Mouse (Mus musculus) neural tube, embryonic 11.5 days (tissue): ENCODE results near the gene Stxbp6. TPM values are rescaled to one million over a fixed set of nuclear protein-coding genes. Genes with fewer than 3 reads are reported as not detected.

Source experiments
- ATAC-seq: fragments of 200-750 bp; cut with Nextera tagmentation; 2 replicates; pipeline ENCODE4 v1.8.0; 2017; ENCODE audit warnings: moderate number of reproducible peaks, mild to moderate bottlenecking, moderate TSS enrichment, moderate library complexity; ENCODE audit not compliant: insufficient read depth, low FRiP score, low TSS enrichment
- DNase-seq: peaks from one replicate; pipeline ENCODE4 v3.0.0-alpha.2; 2015; ENCODE audit warnings: low spot score
- H3K27ac ChIP-seq: fragments of 300-500 bp; sonication (generic); 2 replicates; pipeline ENCODE4 v1.5.1; 2014; ENCODE audit warnings: low read depth, mild to moderate bottlenecking, low read length
- H3K27me3 ChIP-seq: fragments of 300-500 bp; sonication (generic); 2 replicates; pipeline ENCODE4 v1.6.1; 2014; ENCODE audit warnings: mild to moderate bottlenecking, low read length, mixed read lengths; ENCODE audit not compliant: control insufficient read depth, insufficient read depth
- H3K36me3 ChIP-seq: fragments of 300-500 bp; sonication (generic); 2 replicates; pipeline ENCODE4 v1.6.1; 2014; ENCODE audit warnings: mild to moderate bottlenecking, low read length, moderate library complexity, mixed read lengths; ENCODE audit not compliant: control insufficient read depth, insufficient read depth
- H3K4me1 ChIP-seq: fragments of 300-500 bp; sonication (generic); 2 replicates; pipeline ENCODE4 v1.6.1; 2014; ENCODE audit warnings: low read length, mixed read lengths; ENCODE audit not compliant: control insufficient read depth, insufficient read depth
- H3K4me2 ChIP-seq: fragments of 300-500 bp; sonication (generic); 2 replicates; pipeline ENCODE4 v1.6.1; 2014; ENCODE audit warnings: low read depth, mild to moderate bottlenecking, moderate library complexity
- H3K4me3 ChIP-seq: fragments of 300-500 bp; sonication (generic); 2 replicates; pipeline ENCODE4 v1.5.1; 2014; ENCODE audit warnings: low read depth, low read length
- H3K9ac ChIP-seq: fragments of 300-500 bp; sonication (generic); 2 replicates; pipeline ENCODE4 v1.6.1; 2014; ENCODE audit warnings: mild to moderate bottlenecking, low read length
- H3K9me3 ChIP-seq: fragments of 300-500 bp; sonication (generic); 2 replicates; pipeline ENCODE4 v1.6.1; 2016; ENCODE audit warnings: low read length; ENCODE audit not compliant: control insufficient read depth
- WGBS: fragments of 180-500 bp; shearing (Covaris S2); extraction: QIAGEN DNeasy Blood & Tissue Kit; methylation state at CpG from one replicate; pipeline ENCODE4 v1.1.7; 2014; 5-methylcytosine and 5-hydroxymethylcytosine counted together
- polyA plus RNA-seq: library from polyadenylated mRNA; unstranded; fragments of >200 nt; fragmentation: Nextera tagmentation; extraction: Ambion mirVana; gene quantifications from 2 replicates; pipeline ENCODE4 v1.2.1, GENCODE M21; 2014

Stxbp6 gene
- polyA plus RNA-seq, 1 experiment from 2014 or later, result 11.9 TPM

- no peaks in the 10 kb centered on the region for H3K4me1 ChIP-seq
- H3K27me3 ChIP-seq, result no peaks in the 10 kb centered on the region
- no peak overlapping the region for H3K4me3 ChIP-seq
- WGBS, result 55% methylated on average over 2 of the region's 2 CpGs
- no peak overlapping the region for H3K9ac ChIP-seq
- H3K36me3 ChIP-seq, result no peaks in the 10 kb centered on the region
- H3K4me2 ChIP-seq, result no peak overlapping the region
- no peak overlapping the region for H3K27ac ChIP-seq
- ATAC-seq (no peak), DNase-seq (no peak)
- H3K9me3 ChIP-seq, result no peaks in the 10 kb centered on the region
Observed at GRCm38 (mm10) chr12:44872697-44873096, 201.8 kb downstream of the Stxbp6 start.

DNA sequence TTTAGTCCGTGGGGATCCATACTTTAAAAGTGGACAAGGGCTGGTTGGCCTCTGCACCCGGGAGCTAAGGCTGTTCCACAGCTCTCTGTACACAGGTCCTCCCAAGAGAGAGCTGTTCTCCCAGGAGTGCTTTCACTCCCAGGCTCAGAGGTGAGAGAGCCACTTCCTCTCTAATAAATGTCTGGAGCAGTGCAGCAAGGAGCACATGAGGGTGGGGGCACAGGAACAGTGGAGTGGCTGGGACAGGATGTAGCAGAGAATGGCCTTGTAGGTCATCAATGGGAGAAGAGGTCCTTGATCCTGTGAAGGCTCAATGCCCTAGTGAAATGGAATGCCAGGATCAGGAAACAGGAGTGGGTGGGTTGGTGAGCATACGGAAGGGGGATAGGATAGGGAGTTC lies 209.1 kb downstream of the Stxbp6 start:
- H3K4me1 ChIP-seq, result no peaks in the 10 kb centered on the region
- ATAC-seq, result no peak
- no peak overlapping the region for H3K4me3 ChIP-seq
- H3K36me3 ChIP-seq, result no peaks in the 10 kb centered on the region
- no peak for DNase-seq
- WGBS, result 83% methylated on average over 3 of the region's 3 CpGs
- H3K27me3 ChIP-seq, result no peaks in the 10 kb centered on the region
- no peak overlapping the region for H3K27ac ChIP-seq
- no peaks in the 10 kb centered on the region for H3K9me3 ChIP-seq
- no peak overlapping the region for H3K9ac ChIP-seq
- H3K4me2 ChIP-seq, result no peak overlapping the region

DNA sequence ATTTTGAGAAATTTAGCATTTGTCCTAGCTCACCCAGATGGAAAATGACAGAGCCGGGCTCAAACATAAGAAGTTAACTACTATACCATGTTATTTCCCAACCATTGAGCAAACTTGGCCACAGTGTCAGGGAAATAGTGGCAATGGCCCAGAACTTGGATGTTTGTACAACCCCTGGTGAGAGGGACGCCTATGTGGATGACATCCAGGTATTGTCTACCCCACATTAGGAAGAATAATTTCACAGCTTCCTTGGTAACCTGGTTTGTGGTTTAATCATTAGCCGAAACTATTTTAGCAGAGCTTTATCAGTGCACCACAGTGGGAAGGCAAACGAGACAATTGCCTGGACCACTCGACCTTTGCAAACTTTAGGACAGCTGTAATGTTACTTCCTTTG lies 215.1 kb downstream of the Stxbp6 start:
- 45% methylated on average over 5 of the region's 5 CpGs for WGBS
- H3K27me3 ChIP-seq, result no peaks in the 10 kb centered on the region

DNA sequence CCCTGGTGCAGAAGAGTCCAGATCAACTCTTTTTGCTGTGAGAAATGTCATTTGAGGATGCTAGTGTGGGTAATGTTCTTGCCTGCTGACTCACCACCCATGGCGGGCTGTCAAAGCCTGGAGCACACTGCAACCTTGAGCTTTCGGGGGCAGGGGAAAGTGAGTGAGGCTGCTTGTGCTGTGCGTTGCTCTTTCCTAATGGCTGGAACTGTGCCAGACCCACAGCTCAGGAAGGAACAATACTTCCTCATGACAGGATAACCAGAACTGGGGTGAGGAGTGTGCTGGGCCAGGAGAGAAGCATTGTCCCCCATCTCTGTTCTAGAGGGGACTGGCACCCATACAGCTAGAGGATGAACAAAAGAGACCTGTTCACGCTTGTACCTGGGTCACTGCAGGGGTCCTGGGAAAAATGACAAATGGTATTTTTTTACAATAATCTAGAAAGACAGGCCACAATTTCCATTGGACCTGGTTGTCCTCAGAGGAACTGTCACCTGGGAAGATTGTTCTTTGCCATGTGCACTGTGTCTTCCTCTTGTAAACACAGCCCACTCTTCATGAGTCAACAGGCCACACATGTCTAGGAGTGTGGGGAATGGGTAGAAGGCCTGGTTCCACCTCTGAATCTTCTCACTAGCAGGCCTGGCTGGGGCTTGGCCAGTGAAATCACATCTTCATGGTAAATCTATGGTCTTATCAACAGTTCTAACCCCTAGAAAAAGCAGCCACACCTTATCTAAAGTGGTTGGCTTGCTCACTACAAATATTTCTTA lies 216.2 kb downstream of the Stxbp6 start:
- 61% methylated on average over 4 of the region's 4 CpGs for WGBS
- DNase-seq (peak; percentile 16), ATAC-seq (0 out of 2 replicates have a peak, but pooled peaks have one; percentile 48)
- H3K4me2 ChIP-seq, result no peak overlapping the region
- H3K9me3 ChIP-seq, result no peaks in the 10 kb centered on the region
- no peak overlapping the region for H3K9ac ChIP-seq
- no peaks in the 10 kb centered on the region for H3K4me1 ChIP-seq
- no peaks in the 10 kb centered on the region for H3K27me3 ChIP-seq
- H3K4me3 ChIP-seq, result no peak overlapping the region
- H3K36me3 ChIP-seq, result no peaks in the 10 kb centered on the region
- H3K27ac ChIP-seq, result no peak overlapping the region

More for the DNA sequence above, 215.1 kb downstream of the Stxbp6 start:
- H3K9me3 ChIP-seq, result no peaks in the 10 kb centered on the region
- ATAC-seq (no peak), DNase-seq (no peak)
- no peaks in the 10 kb centered on the region for H3K36me3 ChIP-seq
- no peak overlapping the region for H3K9ac ChIP-seq
- no peak overlapping the region for H3K27ac ChIP-seq
- no peak overlapping the region for H3K4me3 ChIP-seq
- H3K4me2 ChIP-seq, result no peak overlapping the region
- no peaks in the 10 kb centered on the region for H3K4me1 ChIP-seq

- H3K9ac ChIP-seq, result no peak overlapping the region
- WGBS, result 77% methylated on average over 1 of the region's 1 CpGs
- no peaks in the 10 kb centered on the region for H3K36me3 ChIP-seq
- H3K4me3 ChIP-seq, result no peak overlapping the region
- no peaks in the 10 kb centered on the region for H3K27me3 ChIP-seq
- no peaks in the 10 kb centered on the region for H3K9me3 ChIP-seq
- H3K4me2 ChIP-seq, result no peak overlapping the region
- ATAC-seq (no peak), DNase-seq (no peak)
- H3K4me1 ChIP-seq, result no peaks in the 10 kb centered on the region
- H3K27ac ChIP-seq, result no peak overlapping the region
Observed at GRCm38 (mm10) chr12:44852024-44852423, 222.5 kb downstream of the Stxbp6 start.

DNA sequence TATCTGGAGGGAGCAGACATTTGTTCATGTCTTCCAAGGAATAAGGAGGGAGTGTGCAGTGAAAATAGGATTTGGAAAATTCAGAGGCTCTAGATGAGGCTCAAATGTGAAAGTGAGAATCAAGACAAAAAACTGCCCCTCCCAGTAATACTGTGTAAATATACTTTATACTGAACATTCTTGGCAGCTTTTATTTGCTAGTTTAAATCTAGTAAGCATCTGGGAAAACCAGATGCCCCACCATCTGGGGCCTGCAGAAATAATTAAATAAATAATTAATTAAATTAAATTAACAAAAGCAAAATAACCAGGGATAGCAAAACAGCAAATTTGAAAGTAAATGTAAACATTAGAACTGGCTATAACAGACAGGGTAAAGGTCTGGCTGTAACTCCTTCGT lies 224.0 kb downstream of the Stxbp6 start:
- no peak overlapping the region for H3K4me2 ChIP-seq
- no peaks in the 10 kb centered on the region for H3K36me3 ChIP-seq
- no peak overlapping the region for H3K4me3 ChIP-seq
- ATAC-seq (no peak), DNase-seq (no peak)
- no peaks in the 10 kb centered on the region for H3K9me3 ChIP-seq
- no peaks in the 10 kb centered on the region for H3K27me3 ChIP-seq
- 66% methylated on average over 1 of the region's 1 CpGs for WGBS
- H3K4me1 ChIP-seq, result no peaks in the 10 kb centered on the region
- H3K27ac ChIP-seq, result no peak overlapping the region
- no peak overlapping the region for H3K9ac ChIP-seq

DNA sequence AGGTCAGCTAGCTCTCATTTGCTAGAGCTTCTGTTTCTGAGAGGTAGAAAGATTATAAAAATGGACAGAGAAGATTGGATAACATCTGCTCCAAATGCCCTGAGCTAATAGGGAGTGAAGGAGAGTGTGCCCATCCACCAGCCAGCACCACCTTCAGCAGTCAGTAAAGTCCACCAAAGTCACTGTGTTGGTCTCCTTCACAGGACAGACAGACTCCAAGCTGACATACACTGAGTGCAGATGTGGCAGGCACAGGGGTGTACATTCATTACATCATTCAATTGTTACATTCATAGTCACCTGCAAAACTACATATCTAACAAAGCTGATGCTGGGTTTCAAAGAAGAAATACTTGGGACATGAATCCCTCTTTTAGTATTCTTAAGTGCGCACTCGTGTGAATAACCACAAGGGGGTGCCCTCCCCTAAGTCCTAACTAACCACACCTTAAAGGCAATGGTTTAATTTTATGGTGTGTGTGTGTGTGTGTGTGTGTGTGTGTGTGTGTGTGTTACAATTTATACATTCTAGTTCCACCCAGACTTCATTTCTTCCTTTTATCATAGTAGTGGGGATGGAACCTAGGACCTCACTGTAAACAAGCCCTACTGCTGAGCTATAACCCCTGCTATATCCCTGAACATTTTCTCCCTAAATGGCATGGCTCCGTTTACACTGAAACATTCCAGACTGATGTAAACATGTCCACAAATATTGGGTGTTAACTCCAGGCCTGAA lies 225.9 kb downstream of the Stxbp6 start:
- no peaks in the 10 kb centered on the region for H3K4me1 ChIP-seq
- H3K9me3 ChIP-seq, result no peaks in the 10 kb centered on the region
- DNase-seq (peak; percentile 49), ATAC-seq (peak; percentile 64)
- no peaks in the 10 kb centered on the region for H3K36me3 ChIP-seq
- no peak overlapping the region for H3K27ac ChIP-seq
- H3K4me2 ChIP-seq, result no peak overlapping the region
- no peak overlapping the region for H3K9ac ChIP-seq
- H3K27me3 ChIP-seq, result no peaks in the 10 kb centered on the region
- H3K4me3 ChIP-seq, result no peak overlapping the region
- 60% methylated on average over 3 of the region's 3 CpGs for WGBS

- H3K27me3 ChIP-seq, result no peaks in the 10 kb centered on the region
- H3K9me3 ChIP-seq, result no peaks in the 10 kb centered on the region
- no peak overlapping the region for H3K4me3 ChIP-seq
- no peak overlapping the region for H3K4me2 ChIP-seq
- H3K9ac ChIP-seq, result no peak overlapping the region
- H3K36me3 ChIP-seq, result no peaks in the 10 kb centered on the region
- no peak for ATAC-seq
- H3K4me1 ChIP-seq, result peaks cover 6% of the 10 kb centered on the region
- no peak overlapping the region for H3K27ac ChIP-seq
- DNase-seq, result no peak
- WGBS, result 61% methylated on average over 2 of the region's 2 CpGs
Observed at GRCm38 (mm10) chr12:44840585-44840984, 233.9 kb downstream of the Stxbp6 start.
